Mouse (Mus musculus) embryonic facial prominence, embryonic 12.5 days (tissue): ENCODE results near the gene Gcm2. TPM values are rescaled to one million over a fixed set of nuclear protein-coding genes. Genes with fewer than 3 reads are reported as not detected.

Experiments
- ATAC-seq: fragments of 200-750 bp; cut with Nextera tagmentation; 2 replicates; pipeline ENCODE4 v1.8.0; 2017; ENCODE audit not compliant: insufficient number of reproducible peaks, insufficient read depth, low FRiP score, low TSS enrichment
- H3K27ac ChIP-seq: fragments of 300-500 bp; sonication (generic); 2 replicates; pipeline ENCODE4 v1.5.1; 2016; ENCODE audit warnings: mild to moderate bottlenecking
- H3K27me3 ChIP-seq: fragments of 300-500 bp; sonication (generic); 2 replicates; pipeline ENCODE4 v1.6.1; 2016; ENCODE audit warnings: mild to moderate bottlenecking, moderate library complexity
- H3K36me3 ChIP-seq: fragments of 300-500 bp; sonication (generic); 2 replicates; pipeline ENCODE4 v1.6.1; 2016; ENCODE audit warnings: mild to moderate bottlenecking
- H3K4me1 ChIP-seq: fragments of 300-500 bp; sonication (generic); 2 replicates; pipeline ENCODE4 v1.6.1; 2016
- H3K4me2 ChIP-seq: fragments of 300-500 bp; sonication (generic); replicated peaks from 2 replicates; pipeline ENCODE4 v1.6.1; 2016; ENCODE audit warnings: mild to moderate bottlenecking, moderate library complexity
- H3K4me3 ChIP-seq: fragments of 300-500 bp; sonication (generic); 2 replicates; pipeline ENCODE4 v1.5.1; 2016; ENCODE audit warnings: mild to moderate bottlenecking
- H3K9ac ChIP-seq: fragments of 300-500 bp; sonication (generic); 2 replicates; pipeline ENCODE4 v1.6.1; 2016; ENCODE audit warnings: mild to moderate bottlenecking, moderate library complexity
- H3K9me3 ChIP-seq: fragments of 300-500 bp; sonication (generic); 2 replicates; pipeline ENCODE4 v1.6.1; 2016; ENCODE audit warnings: mild to moderate bottlenecking, moderate library complexity
- WGBS: fragments of 180-500 bp; shearing (Covaris S2); methylation state at CpG from one replicate; pipeline ENCODE4 v1.1.7; 2016; 5-methylcytosine and 5-hydroxymethylcytosine counted together
- polyA plus RNA-seq: library from polyadenylated mRNA; unstranded; fragments of >200 nt; fragmentation: Nextera tagmentation; extraction: Ambion mirVana; gene quantifications from 2 replicates; pipeline ENCODE4 v1.2.1, GENCODE M21; 2016

The Gcm2 gene
- polyA plus RNA-seq, 1 experiment from 2014 or later, result 0.08 TPM

GRCm38 (mm10) chr13:41103841-41104525, 6.9 kb downstream of the Gcm2 start:
- H3K4me3 ChIP-seq, result no peak overlapping the region
- H3K9me3 ChIP-seq, result no peaks in the 10 kb centered on the region
- ATAC-seq, result no peak
- no peaks in the 10 kb centered on the region for H3K4me1 ChIP-seq
- no peaks in the 10 kb centered on the region for H3K27me3 ChIP-seq
- WGBS, result 68% methylated on average over 12 of the region's 12 CpGs
- H3K36me3 ChIP-seq, result no peaks in the 10 kb centered on the region
- no peak overlapping the region for H3K4me2 ChIP-seq
- no peak overlapping the region for H3K27ac ChIP-seq
- H3K9ac ChIP-seq, result no peak overlapping the region

- H3K9me3 ChIP-seq, result no peaks in the 10 kb centered on the region
- H3K4me1 ChIP-seq, result no peaks in the 10 kb centered on the region
- H3K36me3 ChIP-seq, result no peaks in the 10 kb centered on the region
- no peak for ATAC-seq
- H3K27ac ChIP-seq, result no peak overlapping the region
- H3K4me3 ChIP-seq, result no peak overlapping the region
- 92% methylated on average over 2 of the region's 2 CpGs for WGBS
- H3K9ac ChIP-seq, result no peak overlapping the region
- H3K27me3 ChIP-seq, result no peaks in the 10 kb centered on the region
- H3K4me2 ChIP-seq, result no peak overlapping the region
Measured at GRCm38 (mm10) chr13:41100031-41100430, 10.8 kb downstream of the Gcm2 start.

GRCm38 (mm10) chr13:41098325-41098724, 12.5 kb downstream of the Gcm2 start:
- H3K4me3 ChIP-seq, result no peak overlapping the region
- no peaks in the 10 kb centered on the region for H3K27me3 ChIP-seq
- no peak overlapping the region for H3K27ac ChIP-seq
- H3K9ac ChIP-seq, result no peak overlapping the region
- no peaks in the 10 kb centered on the region for H3K4me1 ChIP-seq
- no peak for ATAC-seq
- H3K9me3 ChIP-seq, result no peaks in the 10 kb centered on the region
- H3K4me2 ChIP-seq, result no peak overlapping the region
- 86% methylated on average over 15 of the region's 15 CpGs for WGBS
- H3K36me3 ChIP-seq, result no peaks in the 10 kb centered on the region

- no peaks in the 10 kb centered on the region for H3K27me3 ChIP-seq
- no peaks in the 10 kb centered on the region for H3K4me1 ChIP-seq
- H3K36me3 ChIP-seq, result no peaks in the 10 kb centered on the region
- no peak overlapping the region for H3K9ac ChIP-seq
- H3K9me3 ChIP-seq, result no peaks in the 10 kb centered on the region
- no peak overlapping the region for H3K4me3 ChIP-seq
- WGBS, result 78% methylated on average over 16 of the region's 16 CpGs
- H3K4me2 ChIP-seq, result no peak overlapping the region
- ATAC-seq, result no peak
- no peak overlapping the region for H3K27ac ChIP-seq
Measured at GRCm38 (mm10) chr13:41097324-41098058, 13.3 kb downstream of the Gcm2 start.

- Histone ChIP-seq H3K9me3 (no peaks in the 10 kb centered on the region), H3K9ac (no peak overlapping the region), H3K27ac (no peak overlapping the region), H3K4me2 (no peak overlapping the region), H3K4me1 (no peaks in the 10 kb centered on the region), H3K27me3 (peaks cover 5% of the 10 kb centered on the region; the same call in 1 of the 2 replicates), H3K4me3 (no peak overlapping the region), H3K36me3 (no peaks in the 10 kb centered on the region)
- 84% methylated on average over 10 of the region's 10 CpGs for WGBS
- ATAC-seq, result no peak
Measured at GRCm38 (mm10) chr13:41094160-41094559, 16.7 kb downstream of the Gcm2 start.

GRCm38 (mm10) chr13:41091271-41091670, 19.6 kb downstream of the Gcm2 start:
- Histone ChIP-seq H3K27me3 (peaks cover 5% of the 10 kb centered on the region; the same call in 1 of the 2 replicates), H3K4me1 (no peaks in the 10 kb centered on the region), H3K9me3 (no peaks in the 10 kb centered on the region), H3K4me2 (no peak overlapping the region), H3K9ac (no peak overlapping the region), H3K4me3 (no peak overlapping the region), H3K36me3 (no peaks in the 10 kb centered on the region), H3K27ac (no peak overlapping the region)
- 40% methylated on average over 10 of the region's 10 CpGs for WGBS
- no peak for ATAC-seq

- Histone ChIP-seq H3K9ac (no peak overlapping the region), H3K9me3 (no peaks in the 10 kb centered on the region), H3K4me2 (no peak overlapping the region), H3K4me3 (no peak overlapping the region), H3K36me3 (no peaks in the 10 kb centered on the region), H3K4me1 (no peaks in the 10 kb centered on the region), H3K27me3 (peaks cover 5% of the 10 kb centered on the region; the same call in 1 of the 2 replicates), H3K27ac (no peak overlapping the region)
- no peak for ATAC-seq
Measured at GRCm38 (mm10) chr13:41088746-41089145, 22.1 kb downstream of the Gcm2 start.

- Histone ChIP-seq H3K9ac (no peak overlapping the region), H3K27me3 (no peaks in the 10 kb centered on the region), H3K9me3 (no peaks in the 10 kb centered on the region), H3K4me1 (no peaks in the 10 kb centered on the region), H3K4me2 (no peak overlapping the region), H3K36me3 (no peaks in the 10 kb centered on the region), H3K27ac (no peak overlapping the region), H3K4me3 (no peak overlapping the region)
- ATAC-seq, result no peak
- 24% methylated on average over 2 of the region's 2 CpGs for WGBS
Measured at GRCm38 (mm10) chr13:41085140-41085539, 25.7 kb downstream of the Gcm2 start.

- no peak for ATAC-seq
Measured at GRCm38 (mm10) chr13:41084521-41084920, 26.3 kb downstream of the Gcm2 start.

GRCm38 (mm10) chr13:41080700-41081099, 30.1 kb downstream of the Gcm2 start:
- 0 out of 2 replicates have a peak, but pooled peaks cover 6% of the 10 kb centered on the region for H3K4me1 ChIP-seq
- ATAC-seq, result no peak
- no peak overlapping the region for H3K9ac ChIP-seq
- no peak overlapping the region for H3K4me3 ChIP-seq
- no peaks in the 10 kb centered on the region for H3K9me3 ChIP-seq
- H3K4me2 ChIP-seq, result no peak overlapping the region
- no peaks in the 10 kb centered on the region for H3K36me3 ChIP-seq
- H3K27ac ChIP-seq, result no peak overlapping the region
- H3K27me3 ChIP-seq, result peaks cover 24% of the 10 kb centered on the region
- WGBS, result 88% methylated on average over 6 of the region's 6 CpGs

More at GRCm38 (mm10) chr13:41084521-41084920, 26.3 kb downstream of the Gcm2 start:
- Histone ChIP-seq H3K4me2 (no peak overlapping the region), H3K4me3 (no peak overlapping the region), H3K4me1 (0 out of 2 replicates have a peak, but pooled peaks cover under 1% of the 10 kb centered on the region), H3K9me3 (no peaks in the 10 kb centered on the region), H3K9ac (no peak overlapping the region), H3K27me3 (no peaks in the 10 kb centered on the region), H3K27ac (no peak overlapping the region), H3K36me3 (no peaks in the 10 kb centered on the region)
- 92% methylated on average over 3 of the region's 3 CpGs for WGBS

GRCm38 (mm10) chr13:41079859-41080258, 31.0 kb downstream of the Gcm2 start:
- Histone ChIP-seq H3K9ac (no peak overlapping the region), H3K9me3 (no peaks in the 10 kb centered on the region), H3K27me3 (peaks cover 24% of the 10 kb centered on the region), H3K4me3 (no peak overlapping the region), H3K4me1 (0 out of 2 replicates have a peak, but pooled peaks cover 6% of the 10 kb centered on the region), H3K27ac (no peak overlapping the region), H3K36me3 (no peaks in the 10 kb centered on the region), H3K4me2 (peak overlapping the region; percentile 93; the same call in 1 of the 2 replicates)
- 61% methylated on average over 5 of the region's 5 CpGs for WGBS
- ATAC-seq, result no peak

- Histone ChIP-seq H3K4me3 (peak within 1 kb of the TSS; percentile 51), H3K9ac (peak within 1 kb of the TSS; percentile 54), H3K4me1 (0 out of 2 replicates have a peak, but pooled peaks cover 6% of the 10 kb centered on the region), H3K36me3 (no peaks in the 10 kb centered on the region), H3K4me2 (peak within 1 kb of the TSS; percentile 93), H3K27ac (no peak within 1 kb of the TSS), H3K27me3 (peaks cover 24% of the 10 kb centered on the region), H3K9me3 (no peaks in the 10 kb centered on the region)
- ATAC-seq, result peak; percentile 78
- under 1% methylated on average over 40 of the region's 40 CpGs for WGBS
Measured at GRCm38 (mm10) chr13:41079421-41079780, 31.4 kb downstream of the Gcm2 start, which contains the start of gene Mak. Gene Mak, minus strand, starts transcription at chr13:41079706.
